Mouse (Mus musculus) embryo, embryonic 11.5 days (tissue): ENCODE measurements around the gene Mfsd1.

ENCODE experiments used
- DNase-seq: peaks from one replicate; pipeline ENCODE4 v3.0.0-alpha.2; 2012; ENCODE audit warnings: low read depth, low spot score

The Mfsd1 gene

GRCm38 (mm10) chr3:67582273-67583124 is at the start of gene Mfsd1:
TSS of gene Mfsd1 (plus strand) at chr3:67582741.
- peak; percentile 90 for DNase-seq

- no peak for DNase-seq
Measured at GRCm38 (mm10) chr3:67543630-67544029, 38.9 kb upstream of the Mfsd1 start.

DNA sequence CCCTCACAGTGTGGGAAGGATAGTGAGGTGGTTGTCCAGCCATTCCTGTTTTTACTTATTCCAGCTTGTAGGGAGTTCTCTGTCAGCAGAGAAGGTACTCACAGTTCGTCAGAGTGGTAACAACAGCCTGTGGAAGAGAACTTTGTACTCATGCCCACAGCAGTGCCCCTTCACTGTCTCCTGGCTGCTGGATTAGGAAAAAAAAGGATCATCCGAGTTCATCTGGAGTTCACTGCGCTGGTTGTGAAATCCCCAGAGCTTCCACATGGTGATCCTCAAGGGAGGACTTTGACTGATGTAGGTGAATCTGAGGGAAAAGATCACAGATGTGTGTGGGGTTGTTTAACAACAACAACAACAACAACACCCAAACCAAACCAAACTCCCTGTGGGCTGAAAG is 31.3 kb upstream of the Mfsd1 start:
- no peak for DNase-seq

DNA sequence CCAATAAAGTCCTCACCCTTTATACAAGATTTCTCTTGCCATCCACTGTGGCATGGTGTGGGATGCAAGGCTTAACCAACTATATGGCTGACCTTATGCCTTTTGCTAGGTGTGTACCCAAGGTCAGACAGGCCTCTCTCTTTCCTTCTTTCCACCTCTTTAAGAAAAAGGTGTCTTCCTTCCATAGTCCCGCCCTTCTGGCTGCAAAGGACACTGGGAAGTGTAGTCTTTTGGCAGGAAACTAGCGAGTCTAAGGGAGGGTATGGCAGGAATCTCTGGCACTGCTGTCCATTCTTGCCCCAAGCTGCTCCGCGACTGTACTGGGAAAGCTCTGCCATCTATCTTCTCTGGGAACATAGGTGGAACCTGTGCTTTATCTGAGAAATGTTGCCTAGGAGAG is 29.3 kb upstream of the Mfsd1 start:
- no peak for DNase-seq

GRCm38 (mm10) chr3:67553927-67554448 is 28.6 kb upstream of the Mfsd1 start:
- DNase-seq: no peak

DNA sequence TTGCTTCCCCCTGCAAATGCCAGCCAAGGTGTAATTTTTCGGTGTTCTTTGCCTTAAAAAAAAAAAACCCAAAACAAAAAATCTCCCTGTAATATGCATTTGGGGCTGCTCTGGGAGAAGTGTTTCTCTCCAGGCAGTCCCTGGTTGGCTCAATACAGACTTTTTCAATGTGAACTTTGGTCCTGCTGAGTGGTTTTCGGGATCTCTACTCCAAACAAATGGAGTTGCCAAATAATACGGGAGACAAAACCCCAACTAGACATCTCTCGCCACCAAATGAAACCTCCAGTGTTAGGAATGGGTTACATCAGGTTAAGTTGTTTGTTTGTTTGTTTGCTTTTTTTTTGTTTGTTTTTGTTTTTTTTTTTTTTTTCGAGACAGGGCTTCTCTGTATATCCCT is 27.3 kb upstream of the Mfsd1 start:
- DNase-seq: no peak

- DNase-seq: no peak
Measured at GRCm38 (mm10) chr3:67557200-67557651, 25.3 kb upstream of the Mfsd1 start.

GRCm38 (mm10) chr3:67557718-67558354 is 24.7 kb upstream of the Mfsd1 start:
- DNase-seq: no peak

- no peak for DNase-seq
Measured at GRCm38 (mm10) chr3:67564731-67565357, 17.7 kb upstream of the Mfsd1 start.

DNA sequence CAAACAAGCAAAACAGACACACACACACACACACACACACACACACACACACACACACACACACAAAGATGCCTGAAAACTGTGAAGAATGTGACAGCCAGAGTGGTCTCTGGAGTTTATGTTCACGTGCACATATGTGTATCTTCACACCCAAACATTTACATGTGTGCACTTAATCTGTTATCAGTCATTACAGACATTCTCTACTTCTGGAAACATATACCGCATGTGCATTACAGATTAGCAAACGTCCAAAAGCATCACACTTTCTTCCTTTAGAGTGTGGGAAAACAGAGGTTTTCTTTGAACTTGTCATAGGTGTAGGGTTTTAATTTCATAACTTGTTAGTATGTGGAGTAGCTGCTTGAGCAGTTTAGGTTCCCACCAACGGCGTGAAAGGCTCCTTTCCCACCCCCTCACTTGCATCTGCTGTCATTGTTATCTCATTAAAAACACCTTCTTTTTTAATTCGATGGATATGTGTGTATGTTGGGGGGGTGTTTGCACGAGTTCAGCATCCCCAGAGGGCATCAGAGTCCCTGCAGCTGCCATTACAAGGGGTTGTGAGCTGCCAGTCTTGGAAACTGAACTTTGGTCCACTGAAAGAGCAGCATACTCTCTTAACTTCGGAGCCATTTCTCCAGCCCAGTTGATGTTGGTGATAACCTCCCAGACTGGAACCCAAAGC is 16.9 kb upstream of the Mfsd1 start:
- DNase-seq: no peak

DNA sequence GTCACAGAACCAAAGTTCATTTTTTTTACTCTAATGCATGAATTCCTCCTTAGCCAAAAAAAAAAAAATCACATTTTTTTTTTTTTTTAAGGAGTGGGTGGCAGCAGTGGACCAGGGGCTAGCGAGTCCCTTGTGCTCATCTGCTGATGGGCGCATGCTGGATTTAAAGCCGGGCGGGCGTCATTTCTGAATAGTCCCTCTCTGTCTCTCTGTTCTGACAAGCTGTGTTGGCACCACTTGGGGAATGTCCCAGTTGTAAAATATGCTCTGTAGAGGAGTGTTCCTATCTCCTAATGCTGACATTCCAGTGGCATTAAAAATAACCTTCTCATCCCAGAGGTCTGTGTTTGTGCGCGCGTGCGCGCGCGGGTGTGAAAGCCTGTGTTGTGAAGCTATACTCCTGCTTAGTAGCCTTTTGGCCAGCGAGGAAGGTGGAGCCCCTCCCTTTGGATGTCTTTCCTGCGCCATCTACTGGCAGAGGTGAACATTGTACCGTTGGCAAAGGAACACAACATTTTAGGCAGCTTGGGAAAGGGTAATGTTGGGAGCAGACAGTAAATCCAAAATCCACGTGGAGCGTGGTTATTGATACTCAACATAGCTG is 14.4 kb upstream of the Mfsd1 start:
- peak; percentile 51 for DNase-seq

GRCm38 (mm10) chr3:67572918-67573317 is 9.6 kb upstream of the Mfsd1 start:
- no peak for DNase-seq

- DNase-seq: no peak
Measured at GRCm38 (mm10) chr3:67573523-67573922, 9.0 kb upstream of the Mfsd1 start.

- DNase-seq: no peak
Measured at GRCm38 (mm10) chr3:67576248-67576647, 6.3 kb upstream of the Mfsd1 start.

- DNase-seq: no peak
Measured at GRCm38 (mm10) chr3:67576724-67577123, 5.8 kb upstream of the Mfsd1 start.

GRCm38 (mm10) chr3:67583125-67583845 is 744 bp downstream of the Mfsd1 start:
- DNase-seq: no peak

GRCm38 (mm10) chr3:67583846-67584186 is 1.3 kb downstream of the Mfsd1 start:
- no peak for DNase-seq

- DNase-seq: no peak
Measured at GRCm38 (mm10) chr3:67586511-67586910, 4.0 kb downstream of the Mfsd1 start.

- DNase-seq: no peak
Measured at GRCm38 (mm10) chr3:67587430-67587829, 4.9 kb downstream of the Mfsd1 start.

GRCm38 (mm10) chr3:67601616-67602138 is 19.1 kb downstream of the Mfsd1 start:
- no peak for DNase-seq
